Mouse (Mus musculus) midbrain, embryonic 15.5 days (tissue): Measurements from ENCODE around the gene Lpin1. TPM values are rescaled to one million over a fixed set of nuclear protein-coding genes. Genes with fewer than 3 reads are reported as not detected.

Experiments
- ATAC-seq: fragments of 200-750 bp; cut with Nextera tagmentation; replicated peaks from 2 replicates; pipeline ENCODE4 v1.8.0; 2017; ENCODE audit warnings: moderate TSS enrichment
- H3K27ac ChIP-seq: fragments of 300-500 bp; sonication (generic); 2 replicates; pipeline ENCODE4 v1.5.1; 2015; ENCODE audit warnings: mild to moderate bottlenecking, inconsistent platforms
- H3K27me3 ChIP-seq: fragments of 300-500 bp; sonication (generic); replicated peaks from 2 replicates; pipeline ENCODE4 v1.6.1; 2015; ENCODE audit warnings: inconsistent platforms
- H3K36me3 ChIP-seq: fragments of 300-500 bp; sonication (generic); replicated peaks from 2 replicates; pipeline ENCODE4 v1.6.1; 2015; ENCODE audit warnings: inconsistent platforms
- H3K4me1 ChIP-seq: fragments of 300-500 bp; sonication (generic); 2 replicates; pipeline ENCODE4 v1.6.1; 2015; ENCODE audit warnings: inconsistent platforms
- H3K4me2 ChIP-seq: fragments of 300-500 bp; sonication (generic); 2 replicates; pipeline ENCODE4 v1.6.1; 2015; ENCODE audit warnings: inconsistent platforms, mild to moderate bottlenecking, moderate library complexity
- H3K4me3 ChIP-seq: fragments of 300-500 bp; sonication (generic); 2 replicates; pipeline ENCODE4 v1.5.1; 2015; ENCODE audit warnings: mild to moderate bottlenecking, inconsistent platforms
- H3K9ac ChIP-seq: fragments of 300-500 bp; sonication (generic); 2 replicates; pipeline ENCODE4 v1.6.1; 2015; ENCODE audit warnings: mild to moderate bottlenecking, inconsistent platforms
- H3K9me3 ChIP-seq: fragments of 300-500 bp; sonication (generic); 2 replicates; pipeline ENCODE4 v1.6.1; 2016; ENCODE audit warnings: inconsistent platforms
- WGBS: fragments of 180-500 bp; shearing (Covaris S2); methylation state at CpG from one replicate; pipeline ENCODE4 v1.1.7; 2015; ENCODE audit warnings: mixed read lengths; 5-methylcytosine and 5-hydroxymethylcytosine counted together
- polyA plus RNA-seq: library from polyadenylated mRNA; unstranded; fragments of >200 nt; fragmentation: Nextera tagmentation; extraction: Ambion mirVana; gene quantifications from 2 replicates; pipeline ENCODE4 v1.2.1, GENCODE M21; 2015

The Lpin1 gene
- polyA plus RNA-seq, 1 experiment from 2014 or later = 22.6 TPM

GRCm38 (mm10) chr12:16639078-16639771, 28.5 kb upstream of the Lpin1 start:
- H3K4me2 ChIP-seq = no peak overlapping the region
- H3K27ac ChIP-seq = no peak overlapping the region

GRCm38 (mm10) chr12:16635816-16636215, 25.1 kb upstream of the Lpin1 start:
- 79% methylated on average over 6 of the region's 6 CpGs for WGBS
- Histone ChIP-seq H3K27ac (no peak overlapping the region), H3K9me3 (no peaks in the 10 kb centered on the region), H3K4me3 (no peak overlapping the region), H3K4me1 (no peaks in the 10 kb centered on the region), H3K36me3 (no peaks in the 10 kb centered on the region), H3K4me2 (no peak overlapping the region), H3K27me3 (no peaks in the 10 kb centered on the region), H3K9ac (no peak overlapping the region)
- no peak for ATAC-seq

More at GRCm38 (mm10) chr12:16639078-16639771, 28.5 kb upstream of the Lpin1 start:
- Histone ChIP-seq H3K4me1 (peaks cover 9% of the 10 kb centered on the region), H3K27me3 (no peaks in the 10 kb centered on the region), H3K9me3 (no peaks in the 10 kb centered on the region), H3K36me3 (no peaks in the 10 kb centered on the region), H3K4me3 (no peak overlapping the region), H3K9ac (no peak overlapping the region)
- WGBS = 75% methylated on average over 12 of the region's 12 CpGs
- ATAC-seq = no peak

GRCm38 (mm10) chr12:16634075-16634813, 23.5 kb upstream of the Lpin1 start:
- Histone ChIP-seq H3K27me3 (no peaks in the 10 kb centered on the region), H3K9me3 (no peaks in the 10 kb centered on the region), H3K36me3 (no peaks in the 10 kb centered on the region), H3K4me3 (no peak overlapping the region), H3K9ac (no peak overlapping the region), H3K4me1 (no peaks in the 10 kb centered on the region), H3K4me2 (no peak overlapping the region), H3K27ac (no peak overlapping the region)
- ATAC-seq = peak; percentile 42; the same call in 1 of the 2 replicates
- WGBS = 52% methylated on average over 14 of the region's 14 CpGs

- H3K9me3 ChIP-seq = no peaks in the 10 kb centered on the region
Measured at GRCm38 (mm10) chr12:16633235-16633634, 22.5 kb upstream of the Lpin1 start.

GRCm38 (mm10) chr12:16631423-16631822, 20.7 kb upstream of the Lpin1 start:
- Histone ChIP-seq H3K4me2 (no peak overlapping the region), H3K4me1 (no peaks in the 10 kb centered on the region), H3K27ac (no peak overlapping the region), H3K27me3 (no peaks in the 10 kb centered on the region), H3K36me3 (no peaks in the 10 kb centered on the region), H3K4me3 (no peak overlapping the region), H3K9me3 (no peaks in the 10 kb centered on the region), H3K9ac (no peak overlapping the region)
- ATAC-seq = no peak
- WGBS = 70% methylated on average over 2 of the region's 2 CpGs

More at GRCm38 (mm10) chr12:16633235-16633634, 22.5 kb upstream of the Lpin1 start:
- no peaks in the 10 kb centered on the region for H3K4me1 ChIP-seq
- no peak overlapping the region for H3K4me2 ChIP-seq
- no peak for ATAC-seq
- no peak overlapping the region for H3K4me3 ChIP-seq
- no peak overlapping the region for H3K9ac ChIP-seq
- no peak overlapping the region for H3K27ac ChIP-seq
- no peaks in the 10 kb centered on the region for H3K27me3 ChIP-seq
- no peaks in the 10 kb centered on the region for H3K36me3 ChIP-seq
- WGBS = 84% methylated on average over 6 of the region's 6 CpGs

GRCm38 (mm10) chr12:16630866-16631185, 20.1 kb upstream of the Lpin1 start:
- Histone ChIP-seq H3K9ac (no peak overlapping the region), H3K4me1 (no peaks in the 10 kb centered on the region), H3K27ac (no peak overlapping the region), H3K4me2 (no peak overlapping the region), H3K27me3 (no peaks in the 10 kb centered on the region), H3K36me3 (no peaks in the 10 kb centered on the region), H3K9me3 (no peaks in the 10 kb centered on the region), H3K4me3 (no peak overlapping the region)
- 88% methylated on average over 1 of the region's 1 CpGs for WGBS
- ATAC-seq = no peak

- Histone ChIP-seq H3K36me3 (no peaks in the 10 kb centered on the region), H3K27me3 (no peaks in the 10 kb centered on the region), H3K9ac (no peak overlapping the region), H3K4me2 (no peak overlapping the region), H3K4me3 (no peak overlapping the region), H3K9me3 (no peaks in the 10 kb centered on the region), H3K27ac (no peak overlapping the region), H3K4me1 (no peaks in the 10 kb centered on the region)
- 69% methylated on average over 7 of the region's 7 CpGs for WGBS
- ATAC-seq = no peak
Measured at GRCm38 (mm10) chr12:16630152-16630865, 19.5 kb upstream of the Lpin1 start.

GRCm38 (mm10) chr12:16620230-16620629, 9.5 kb upstream of the Lpin1 start:
- Histone ChIP-seq H3K4me3 (no peak overlapping the region), H3K9me3 (no peaks in the 10 kb centered on the region), H3K27ac (no peak overlapping the region), H3K27me3 (no peaks in the 10 kb centered on the region), H3K9ac (no peak overlapping the region), H3K4me1 (peaks cover 6% of the 10 kb centered on the region; the same call in 1 of the 2 replicates), H3K36me3 (no peaks in the 10 kb centered on the region), H3K4me2 (no peak overlapping the region)
- ATAC-seq = no peak
- 81% methylated on average over 3 of the region's 3 CpGs for WGBS

GRCm38 (mm10) chr12:16619453-16619852, 8.7 kb upstream of the Lpin1 start:
- H3K9me3 ChIP-seq = no peaks in the 10 kb centered on the region
- 75% methylated on average over 6 of the region's 6 CpGs for WGBS
- H3K27ac ChIP-seq = no peak overlapping the region
- H3K4me1 ChIP-seq = peaks cover 6% of the 10 kb centered on the region; the same call in 1 of the 2 replicates
- H3K4me3 ChIP-seq = no peak overlapping the region
- no peaks in the 10 kb centered on the region for H3K36me3 ChIP-seq
- no peak for ATAC-seq
- H3K9ac ChIP-seq = no peak overlapping the region
- H3K27me3 ChIP-seq = no peaks in the 10 kb centered on the region
- no peak overlapping the region for H3K4me2 ChIP-seq

- H3K36me3 ChIP-seq = no peaks in the 10 kb centered on the region
- no peaks in the 10 kb centered on the region for H3K9me3 ChIP-seq
- no peak overlapping the region for H3K9ac ChIP-seq
- 10% methylated on average over 12 of the region's 12 CpGs for WGBS
- no peak overlapping the region for H3K4me2 ChIP-seq
- peak; percentile 88 for ATAC-seq
- no peak overlapping the region for H3K27ac ChIP-seq
- H3K27me3 ChIP-seq = no peaks in the 10 kb centered on the region
- H3K4me1 ChIP-seq = peaks cover 6% of the 10 kb centered on the region; the same call in 1 of the 2 replicates
- H3K4me3 ChIP-seq = no peak overlapping the region
Measured at GRCm38 (mm10) chr12:16618512-16619274, 7.9 kb upstream of the Lpin1 start.

- no peaks in the 10 kb centered on the region for H3K27me3 ChIP-seq
- H3K27ac ChIP-seq = no peak overlapping the region
- no peak for ATAC-seq
- H3K4me3 ChIP-seq = no peak overlapping the region
- H3K9me3 ChIP-seq = no peaks in the 10 kb centered on the region
- H3K4me2 ChIP-seq = no peak overlapping the region
- H3K4me1 ChIP-seq = peaks cover 6% of the 10 kb centered on the region; the same call in 1 of the 2 replicates
- no peak overlapping the region for H3K9ac ChIP-seq
- 84% methylated on average over 2 of the region's 2 CpGs for WGBS
- no peaks in the 10 kb centered on the region for H3K36me3 ChIP-seq
Measured at GRCm38 (mm10) chr12:16615738-16616137, 5.0 kb upstream of the Lpin1 start.

GRCm38 (mm10) chr12:16614556-16614955, 3.8 kb upstream of the Lpin1 start:
- no peaks in the 10 kb centered on the region for H3K36me3 ChIP-seq
- 75% methylated on average over 3 of the region's 3 CpGs for WGBS
- peaks cover 6% of the 10 kb centered on the region; the same call in 1 of the 2 replicates for H3K4me1 ChIP-seq
- no peak overlapping the region for H3K9ac ChIP-seq
- no peaks in the 10 kb centered on the region for H3K9me3 ChIP-seq
- H3K27ac ChIP-seq = no peak overlapping the region
- no peak overlapping the region for H3K4me2 ChIP-seq
- ATAC-seq = no peak
- no peak overlapping the region for H3K4me3 ChIP-seq
- H3K27me3 ChIP-seq = no peaks in the 10 kb centered on the region
